Mouse (Mus musculus) CD8-positive naive resting alpha-beta T cell, adult 2 months (primary cell): ENCODE data around the gene Nyap2.

Experiments
- DNase-seq, 2 experiments: peaks; one replicate each; pipeline ENCODE4 v3.0.0; 2022; ENCODE audit warnings: low read depth in 2 of 2, low spot score in 2 of 2

Nyap2 gene

GRCm38 (mm10) chr1:81076831-81077664, at the start of gene Nyap2:
Nyap2 (plus strand) TSS chr1:81076950.
- no peak for DNase-seq

DNA sequence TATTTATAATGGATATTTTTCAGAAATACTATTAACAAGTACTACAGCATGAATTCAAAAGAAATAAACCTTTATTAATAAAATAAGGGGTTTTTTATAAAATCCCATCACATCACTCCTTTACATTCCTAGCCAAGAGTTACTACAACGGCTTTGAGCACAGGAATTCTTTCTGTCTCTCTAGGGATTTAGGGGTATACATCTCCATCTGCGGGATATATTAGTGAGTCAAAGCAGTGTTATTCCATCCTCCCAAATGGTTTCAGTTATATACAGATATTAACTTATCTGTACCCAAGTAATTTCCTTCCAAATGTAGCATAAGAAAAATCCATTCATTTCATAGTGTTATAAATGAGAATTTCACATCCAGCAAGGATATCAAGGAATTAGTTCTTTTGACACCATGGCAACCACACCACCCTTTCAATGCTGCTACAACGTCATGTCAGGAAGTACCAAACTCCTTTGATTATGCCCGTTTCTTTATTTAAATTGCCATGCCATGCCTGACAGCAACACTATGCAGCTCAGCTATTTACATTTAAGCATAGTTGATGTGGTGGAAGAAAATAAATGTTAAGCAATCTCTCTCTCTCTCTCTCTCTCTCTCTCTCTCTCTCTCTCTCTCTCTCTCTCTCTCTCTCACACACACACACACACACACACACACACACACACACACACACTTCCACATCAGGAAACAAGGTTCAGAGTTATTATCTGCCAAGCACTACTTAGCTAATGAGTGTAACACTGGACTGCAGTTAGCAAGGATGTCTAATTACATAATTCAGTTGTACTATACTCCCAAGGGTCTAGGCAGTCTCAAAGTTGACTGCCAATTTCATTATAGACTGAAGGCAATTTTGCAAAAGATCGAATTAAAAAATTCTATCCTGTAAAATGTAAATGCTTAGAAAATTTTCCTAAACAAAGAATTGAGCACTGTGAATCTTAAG, 33.6 kb upstream of the Nyap2 start:
- no peak for DNase-seq

DNA sequence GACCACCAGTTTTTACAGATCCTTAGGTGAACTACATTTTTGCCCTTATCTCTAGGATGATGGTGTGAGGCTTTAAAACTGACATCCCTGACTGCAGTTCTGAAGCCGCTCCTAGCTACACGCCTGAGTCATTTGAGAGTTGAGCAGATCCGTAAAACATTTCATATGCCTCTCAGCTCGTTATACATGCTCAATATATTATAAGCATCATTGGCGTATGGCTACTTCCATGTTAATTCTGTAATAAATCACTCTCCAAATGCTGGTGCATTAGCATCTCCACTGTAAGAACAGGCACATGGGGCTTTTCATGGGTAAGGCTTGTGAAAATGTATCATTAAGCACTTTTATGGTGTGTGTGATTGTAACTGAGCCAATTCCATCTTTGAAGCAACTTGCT, 18.4 kb upstream of the Nyap2 start:
- no peak for DNase-seq

- no peak for DNase-seq
Measured at GRCm38 (mm10) chr1:81058835-81059234, 17.9 kb upstream of the Nyap2 start.

- DNase-seq, result no peak
Measured at GRCm38 (mm10) chr1:81062811-81063210, 13.9 kb upstream of the Nyap2 start.

DNA sequence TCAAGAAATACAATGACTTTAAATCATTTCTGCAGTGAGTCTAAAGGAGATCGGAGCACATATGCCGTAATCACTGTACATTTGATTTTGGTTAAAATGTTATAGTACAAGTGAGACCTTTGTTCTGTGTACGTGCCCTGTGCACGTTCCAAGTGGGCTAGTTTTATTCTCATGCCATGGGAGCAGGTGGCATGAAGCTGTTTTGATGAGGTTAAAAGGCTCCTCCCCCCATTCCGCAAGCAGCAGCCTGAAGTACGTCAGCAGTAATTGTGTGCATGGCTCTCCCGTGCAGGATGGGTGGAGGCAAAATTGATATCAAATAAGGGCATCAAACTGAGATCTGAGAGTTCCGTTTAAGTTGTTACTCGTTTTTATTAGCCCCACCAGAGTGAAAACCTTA, 491 bp upstream of the Nyap2 start:
- DNase-seq, result no peak

GRCm38 (mm10) chr1:81077665-81078314, 1.0 kb downstream of the Nyap2 start:
- no peak for DNase-seq

DNA sequence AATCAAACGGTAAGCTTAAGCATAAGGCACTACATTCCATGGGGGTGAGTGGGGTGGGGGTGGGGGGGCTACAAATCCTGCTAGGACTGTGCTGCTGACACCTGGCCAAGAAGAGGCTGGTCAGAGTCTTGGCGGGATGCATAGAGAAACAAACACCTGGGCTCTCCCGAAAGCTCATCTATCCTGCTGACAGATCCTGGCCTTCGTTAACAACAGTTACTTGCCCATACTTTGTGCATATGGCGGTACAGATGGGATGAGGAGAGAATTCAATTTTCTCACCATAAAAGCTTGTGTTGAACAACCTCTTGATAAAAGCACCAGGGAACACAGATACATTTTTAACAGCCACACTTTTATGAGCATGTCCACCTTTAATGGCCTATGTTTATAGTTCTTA, 10.7 kb downstream of the Nyap2 start:
- no peak for DNase-seq

- DNase-seq, result no peak
Measured at GRCm38 (mm10) chr1:81090400-81090799, 13.7 kb downstream of the Nyap2 start.

DNA sequence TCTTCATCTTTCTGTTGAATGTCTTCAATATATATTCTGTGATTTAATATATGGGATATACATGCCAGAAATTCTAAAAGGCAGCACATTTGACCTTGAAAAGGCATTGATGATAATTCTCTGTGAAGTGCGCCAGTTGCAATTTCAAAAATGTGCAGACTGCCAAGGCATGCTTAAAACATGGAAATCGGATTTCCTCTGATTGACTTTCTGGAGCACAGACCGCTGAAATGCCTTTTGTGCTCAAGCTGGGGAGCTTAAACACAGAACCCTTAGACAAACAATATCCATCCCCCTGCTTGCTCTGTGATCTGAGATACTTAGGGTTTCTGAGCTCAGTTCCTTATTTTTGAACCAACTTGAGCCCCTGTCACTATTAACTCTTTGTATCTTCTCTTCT, 14.2 kb downstream of the Nyap2 start:
- DNase-seq, result no peak

GRCm38 (mm10) chr1:81092056-81092455, 15.3 kb downstream of the Nyap2 start:
- DNase-seq, result no peak

DNA sequence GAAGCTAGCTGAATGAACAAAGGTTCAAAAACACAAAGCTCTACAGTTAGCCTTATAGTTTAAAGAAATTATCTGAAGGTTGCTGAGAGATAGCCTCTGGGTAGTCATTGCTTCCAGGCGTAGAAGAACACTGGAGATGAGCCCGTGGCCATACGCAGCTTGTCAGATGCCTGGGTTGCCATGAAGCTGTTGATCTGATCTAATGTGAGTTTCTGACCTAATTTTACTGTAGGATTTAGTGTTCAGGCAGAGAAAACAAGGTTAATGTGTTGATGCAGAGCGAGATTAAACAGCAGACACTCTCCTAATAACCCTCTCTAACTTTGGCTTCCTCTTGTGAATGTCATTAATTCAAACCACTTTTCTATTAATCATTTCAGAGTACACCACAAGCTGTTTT, 16.1 kb downstream of the Nyap2 start:
- DNase-seq, result no peak

GRCm38 (mm10) chr1:81098950-81099349, 22.2 kb downstream of the Nyap2 start:
- no peak for DNase-seq

DNA sequence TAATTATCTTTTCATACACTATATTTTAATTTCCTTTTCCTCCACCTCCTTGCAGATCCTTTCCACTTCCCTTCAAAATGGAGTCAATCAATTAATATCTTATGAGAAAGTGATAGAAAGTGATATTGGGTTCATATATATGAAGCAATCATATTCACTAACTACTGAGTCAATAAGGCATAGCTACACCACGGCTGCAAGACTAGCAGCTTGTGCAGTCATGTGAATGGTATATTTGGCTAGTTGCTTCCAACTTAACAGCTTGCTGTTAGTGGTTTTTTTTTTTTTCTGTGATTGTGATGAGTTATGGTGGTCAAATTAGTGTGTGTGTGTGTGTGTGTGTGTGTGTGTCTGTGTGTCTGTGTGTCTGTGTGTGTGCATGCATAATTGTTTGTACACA, 25.0 kb downstream of the Nyap2 start:
- DNase-seq, result no peak

DNA sequence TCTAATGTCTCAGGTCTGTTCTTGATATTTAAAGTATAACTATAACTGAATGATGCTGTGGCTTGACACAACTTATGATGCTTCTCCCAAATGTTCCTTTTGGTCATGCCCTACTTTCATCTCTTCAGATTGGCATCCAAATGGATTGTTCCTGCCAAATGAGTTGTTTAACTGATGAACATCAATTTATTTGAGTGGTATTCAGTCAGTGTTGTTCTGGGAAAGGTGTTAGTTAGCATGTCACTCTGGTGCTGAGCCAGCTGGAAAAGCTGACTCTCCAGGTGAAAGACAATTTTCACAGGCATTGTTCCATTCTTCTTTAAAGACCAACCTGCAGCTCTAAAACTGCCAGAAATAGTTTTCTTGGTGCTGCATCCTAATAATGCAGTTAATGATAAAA, 43.0 kb downstream of the Nyap2 start:
- DNase-seq, result no peak

DNA sequence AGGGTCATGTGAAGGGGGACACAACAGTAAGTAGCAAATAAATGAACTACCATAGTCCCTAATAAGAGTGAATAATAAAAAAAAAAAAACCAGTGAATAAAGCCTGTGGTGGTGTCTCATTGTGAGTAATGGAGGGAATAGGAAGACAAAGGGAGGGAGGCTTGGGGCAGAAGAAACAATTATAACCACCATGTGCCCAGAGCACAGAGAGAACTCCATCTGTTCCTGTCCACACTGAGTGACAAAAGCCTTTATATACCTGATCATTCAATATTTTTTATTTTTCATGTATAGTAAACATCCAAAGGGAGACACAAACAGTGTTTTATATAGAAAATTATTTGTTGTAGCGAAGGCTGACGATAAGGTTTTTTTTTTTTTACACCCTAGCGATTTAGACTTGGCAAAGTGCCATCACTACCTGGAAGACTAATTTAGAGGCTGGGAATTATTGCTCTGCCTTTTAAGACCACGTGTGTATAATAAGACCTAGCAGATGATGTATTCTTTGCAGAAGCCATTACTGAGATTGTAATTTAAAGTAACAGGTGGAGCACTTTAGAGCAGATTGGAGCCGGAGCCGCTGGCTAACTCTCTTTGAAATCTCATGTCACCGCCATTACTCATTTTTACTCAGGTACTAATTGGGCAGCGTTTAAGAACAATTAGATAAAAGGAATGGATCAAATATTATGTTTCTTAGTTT, 55.4 kb downstream of the Nyap2 start:
- DNase-seq, result no peak

DNA sequence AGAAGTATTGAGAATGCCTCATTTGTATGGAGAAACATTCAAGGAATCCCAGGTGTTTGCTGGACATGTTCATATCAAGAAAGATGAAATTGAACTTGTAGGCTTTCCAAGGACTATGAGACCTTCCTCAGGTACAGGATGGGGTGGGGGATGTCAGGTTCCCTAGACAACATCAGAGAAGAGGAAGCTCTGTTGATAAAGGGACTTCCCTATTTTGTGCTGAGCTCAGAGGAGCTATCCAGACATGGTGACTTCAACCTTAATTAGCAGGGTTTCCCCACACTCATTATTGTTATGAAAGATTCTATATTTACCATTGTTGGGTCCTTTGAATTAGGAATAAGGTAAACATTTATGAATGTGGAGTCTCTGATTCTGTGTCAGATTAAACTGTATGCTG, 67.1 kb downstream of the Nyap2 start:
- no peak for DNase-seq

DNA sequence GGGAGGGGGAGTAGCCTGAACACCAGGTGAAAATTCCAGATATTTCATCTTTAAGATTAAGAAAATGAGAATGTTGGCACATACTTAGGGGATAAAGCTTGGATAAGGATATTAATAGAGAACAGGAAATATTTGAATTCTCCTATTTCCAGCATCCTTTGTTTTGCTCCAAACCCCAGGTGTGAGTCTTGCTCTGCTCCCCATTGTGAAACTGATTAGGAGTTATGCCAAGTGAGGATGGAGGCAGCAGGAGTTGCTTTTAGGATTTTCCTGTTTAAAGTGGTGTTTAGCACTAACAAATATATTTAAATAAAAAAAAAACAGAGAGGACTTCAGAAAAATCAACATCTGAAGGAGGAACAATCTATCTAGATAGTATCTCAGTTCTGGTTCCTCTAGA, 68.8 kb downstream of the Nyap2 start:
- DNase-seq, result no peak

DNA sequence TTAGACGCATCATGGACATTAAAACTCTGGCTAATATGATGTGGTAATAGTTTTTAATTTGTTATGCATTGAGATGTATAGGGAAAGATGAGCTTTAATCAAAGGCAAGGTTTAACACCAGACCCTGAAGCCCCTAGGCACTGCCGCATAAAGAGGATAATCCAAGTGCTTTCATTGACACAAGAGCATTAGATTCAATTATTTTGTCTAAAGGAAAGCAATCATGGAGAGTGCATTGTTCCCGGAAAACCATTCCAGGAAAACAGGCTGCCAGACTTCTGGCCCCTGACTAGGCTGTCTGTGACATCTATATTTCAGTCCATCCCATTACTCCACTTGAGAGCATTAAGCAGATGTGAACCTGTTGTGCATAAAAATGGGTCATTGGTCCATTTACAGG, 92.5 kb downstream of the Nyap2 start:
- DNase-seq, result no peak

GRCm38 (mm10) chr1:81172703-81173102, 96.0 kb downstream of the Nyap2 start:
- DNase-seq, result no peak

DNA sequence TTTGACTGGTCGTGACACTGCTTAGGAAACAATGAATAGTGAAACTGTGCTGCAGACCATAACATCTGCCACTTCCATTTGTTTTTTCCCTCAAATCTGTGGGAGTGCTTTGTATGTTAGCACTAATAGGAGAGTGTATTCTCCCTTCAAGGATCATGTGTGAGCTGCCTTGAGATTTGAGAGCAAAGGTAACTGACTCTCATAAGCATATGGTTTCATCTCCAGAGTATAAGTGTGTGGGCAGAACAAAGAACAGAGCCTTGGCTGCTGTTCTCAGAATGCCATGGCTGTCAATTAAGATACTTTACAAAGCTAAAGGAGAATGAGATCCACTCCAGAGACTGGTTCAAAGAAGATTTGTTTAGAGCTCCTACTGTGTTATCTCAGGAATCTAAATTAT, 96.6 kb downstream of the Nyap2 start:
- no peak for DNase-seq
